Mouse (Mus musculus): ENCODE results near the gene Tfcp2l1.

Gene Tfcp2l1

DNA sequence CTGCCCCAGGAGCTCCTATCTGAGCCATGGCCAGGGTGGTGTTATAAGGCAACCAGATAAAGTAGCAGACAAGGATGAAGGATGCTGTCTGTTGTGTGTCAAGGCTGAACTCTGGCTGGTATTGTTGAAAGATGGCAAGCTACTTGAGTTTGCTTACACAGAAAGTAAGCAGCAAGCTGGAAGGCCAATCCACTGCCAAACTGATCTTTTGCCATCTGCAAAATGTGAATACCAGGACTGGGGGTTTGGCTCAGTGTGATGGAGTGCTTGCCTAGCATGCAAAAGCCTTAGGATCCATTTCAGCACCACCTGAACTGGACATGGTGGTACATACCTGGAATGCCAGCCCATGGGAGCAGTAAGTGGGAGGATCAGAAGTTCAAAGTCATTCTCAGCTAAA lies 101.1 kb downstream of the Tfcp2l1 start:
- in situ Hi-C loops (cut with MboI; ENCODE audit: unreplicated experiment in 2 of 2): no loop called here

Measured in v-Abl transformed pro-B cells (cell line).